Mouse (Mus musculus): ENCODE results near the gene Wdr11. TPM values are rescaled to one million over a fixed set of nuclear protein-coding genes. Genes with fewer than 3 reads are reported as not detected.

Gene Wdr11
- total RNA-seq, 2 experiments from 2014 or later: 45.3 to 48.5 TPM

DNA sequence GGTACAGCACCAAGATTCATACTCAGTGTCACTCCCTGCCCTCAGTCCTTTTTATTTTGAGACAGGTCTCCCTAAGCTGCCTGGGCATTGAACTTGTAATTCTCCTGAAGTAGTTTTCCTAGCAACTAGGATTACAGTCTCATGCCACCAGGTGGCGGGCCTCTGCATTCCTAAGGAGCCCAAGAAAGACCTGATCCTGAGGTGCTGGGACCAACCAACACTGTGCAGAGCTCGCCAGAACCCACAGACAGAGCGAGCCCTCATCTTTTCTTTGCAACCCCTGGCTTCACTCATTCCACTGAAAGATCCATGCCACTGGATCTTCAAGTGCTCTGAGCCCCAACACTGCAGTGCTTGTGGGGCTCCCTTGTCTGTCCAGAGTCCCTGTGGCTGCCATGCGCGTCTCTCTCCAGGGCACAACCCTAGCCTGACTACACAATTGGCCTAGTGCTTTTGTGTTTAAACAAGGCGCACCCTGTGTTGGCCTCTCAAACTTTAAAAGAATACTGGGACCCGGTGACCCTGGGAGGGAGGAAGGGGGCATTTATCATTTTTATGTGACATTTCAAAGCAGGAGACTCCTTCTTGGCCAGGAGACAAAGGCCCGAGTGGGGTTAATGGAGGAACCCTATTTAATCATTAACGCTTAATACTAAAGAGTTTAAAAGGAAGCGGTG lies 89.0 kb downstream of the Wdr11 start:
- DNase-seq (ENCODE audit: low spot score in 2 of 2): no peak

DNA sequence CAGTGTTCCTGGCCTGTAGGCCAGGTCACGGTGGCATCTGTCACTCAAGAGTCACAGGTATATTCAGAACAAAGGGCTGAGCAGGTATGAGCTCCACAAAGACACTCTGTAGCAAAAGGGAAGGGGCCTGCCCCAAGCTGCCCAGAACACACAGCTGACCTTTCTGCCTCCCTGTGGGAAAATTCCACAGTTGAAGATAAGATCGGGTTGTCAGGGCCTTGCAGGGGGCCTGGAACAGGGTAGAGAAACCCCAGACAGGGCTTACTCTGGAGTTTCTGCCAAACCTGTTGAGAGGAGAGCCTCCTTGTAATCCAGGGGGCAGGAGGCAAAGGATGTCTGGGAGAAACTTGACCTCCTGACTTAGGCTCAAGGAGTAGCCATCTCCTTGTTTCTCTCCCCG lies 90.9 kb downstream of the Wdr11 start:
- DNase-seq (ENCODE audit: low spot score in 2 of 2): no peak

DNA sequence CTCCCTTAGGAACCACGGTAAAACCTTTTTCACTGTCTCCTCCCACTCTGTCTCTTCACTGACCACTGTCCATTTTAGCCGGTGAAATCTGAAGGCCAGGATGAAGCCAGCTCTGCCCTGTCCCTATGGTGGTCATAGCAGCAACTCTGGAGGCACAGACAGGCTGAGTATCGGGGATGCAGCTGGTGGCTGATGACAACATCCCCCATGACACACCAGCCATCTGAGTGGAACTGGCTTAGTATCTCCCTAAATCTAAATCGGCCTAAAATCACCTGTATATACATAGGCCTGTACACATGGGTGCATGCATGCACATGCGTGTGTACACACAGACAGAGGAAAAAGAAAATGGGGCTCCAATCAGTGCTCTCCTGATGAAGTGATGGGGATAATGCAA lies 93.7 kb downstream of the Wdr11 start:
- no peak for DNase-seq (ENCODE audit: low spot score in 2 of 2)

Data from layer of hippocampus, postnatal 10 days (tissue).